Mouse (Mus musculus) mature B cell (primary cell): ENCODE results near the gene Gipc2.

Source experiments
- in situ Hi-C: fragments of 300-500 bp; cut with MboI; formaldehyde crosslinking; loops from 2 replicates; pipeline ENCODE4 v1.14.3; 2019

Gipc2 gene

GRCm38 (mm10) chr3:152117941-152118340 lies 48.1 kb downstream of the Gipc2 start:
- in situ Hi-C loops: no loop called here

GRCm38 (mm10) chr3:152116140-152116539 lies 49.9 kb downstream of the Gipc2 start:
- in situ Hi-C loops: no loop called here

GRCm38 (mm10) chr3:152114786-152115185 lies 51.2 kb downstream of the Gipc2 start:
- in situ Hi-C loops: no loop called here

GRCm38 (mm10) chr3:152114222-152114621 lies 51.8 kb downstream of the Gipc2 start:
- in situ Hi-C loops: no loop called here

- in situ Hi-C loops: no loop called here
Observed at GRCm38 (mm10) chr3:152113496-152113895, 52.5 kb downstream of the Gipc2 start.

DNA sequence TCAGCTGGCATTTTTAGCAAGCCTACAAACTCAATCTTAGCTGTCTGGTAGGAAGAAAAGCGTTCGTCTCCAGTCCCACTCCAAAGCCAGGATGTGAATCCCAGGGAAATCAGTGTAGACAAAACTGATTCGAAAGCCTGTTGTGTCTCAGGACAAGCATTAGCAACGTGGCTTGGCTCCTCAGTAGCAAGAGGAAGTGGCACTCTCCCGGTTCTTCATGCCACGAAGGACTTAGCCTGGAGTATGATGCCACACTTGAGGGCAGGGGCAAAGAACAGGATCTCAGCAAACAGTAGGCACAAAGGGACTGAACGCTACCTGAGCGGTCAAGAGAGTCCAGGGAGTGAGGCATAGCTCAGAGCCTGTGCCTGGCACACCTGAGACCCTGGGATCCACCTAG lies 53.4 kb downstream of the Gipc2 start:
- in situ Hi-C loops: no loop called here

DNA sequence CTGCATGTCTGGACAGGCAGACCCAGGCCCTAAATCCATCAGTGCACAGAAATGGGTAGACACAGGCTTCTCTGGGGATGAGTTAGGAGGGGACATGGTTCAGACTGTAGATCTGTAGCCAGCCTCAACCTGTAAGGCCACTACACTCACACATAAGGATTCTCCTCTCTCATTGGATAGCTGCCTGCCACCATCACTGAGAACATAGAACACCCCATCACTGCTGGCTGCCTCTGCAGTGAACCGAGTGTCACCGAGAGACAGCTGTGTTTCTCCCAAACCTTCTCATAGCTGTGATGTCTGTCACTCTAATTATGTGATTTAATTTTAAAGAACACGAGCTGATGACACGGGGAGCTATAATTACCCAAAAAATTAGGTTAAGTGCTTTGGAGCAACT lies 54.5 kb downstream of the Gipc2 start:
- in situ Hi-C loops: no loop called here

- in situ Hi-C loops: no loop called here
Observed at GRCm38 (mm10) chr3:152111081-152111480, 54.9 kb downstream of the Gipc2 start.

DNA sequence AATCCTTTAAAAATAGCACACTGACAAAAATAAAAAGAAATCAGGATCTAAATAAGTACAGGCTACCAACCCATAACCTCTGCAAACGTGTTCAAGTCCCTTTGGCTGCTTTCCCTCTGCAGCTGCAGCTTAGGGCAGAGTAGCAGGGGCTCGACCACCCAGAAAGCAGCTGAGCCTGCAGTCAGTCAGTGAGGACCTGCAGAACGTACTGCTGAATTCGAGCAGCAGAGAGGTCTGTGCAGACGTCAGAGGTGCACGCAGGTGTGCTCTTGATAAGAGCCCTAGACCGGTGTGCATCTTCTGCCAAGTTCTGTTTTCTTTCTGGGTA lies 56.8 kb downstream of the Gipc2 start:
- in situ Hi-C loops: no loop called here

DNA sequence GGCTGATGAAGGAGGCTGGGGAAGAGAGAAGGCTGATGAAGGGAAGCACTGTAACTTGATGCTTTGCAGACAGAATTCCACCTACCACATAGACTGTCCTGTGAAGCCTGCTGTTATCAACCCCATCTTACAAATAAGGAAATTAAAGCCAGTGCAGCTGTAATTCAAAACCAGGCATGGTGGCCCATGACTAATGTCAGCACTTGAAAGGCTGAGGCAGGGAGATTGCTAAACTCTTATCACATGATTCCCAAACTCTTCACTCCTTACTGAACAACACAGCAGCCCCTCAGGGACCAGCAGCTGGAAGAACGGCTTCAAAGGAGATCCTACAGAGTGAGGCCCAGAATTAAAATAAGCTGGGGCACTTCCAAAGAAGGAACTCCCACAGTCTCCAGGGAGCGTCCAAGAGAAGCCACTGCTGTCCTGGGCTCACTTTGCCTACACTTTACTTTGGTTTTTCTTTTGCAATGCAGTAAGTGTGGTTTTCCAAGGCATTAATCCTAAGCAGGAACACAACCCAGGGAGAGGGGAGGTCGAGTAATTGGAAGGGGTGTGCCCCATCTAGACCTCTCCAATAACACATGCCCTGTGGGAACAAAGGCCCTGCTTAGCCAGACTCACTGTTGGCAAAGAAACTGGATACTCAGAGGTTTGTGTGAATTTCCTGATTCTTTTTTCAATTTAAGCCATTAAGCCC lies 57.3 kb downstream of the Gipc2 start:
- in situ Hi-C loops: no loop called here

GRCm38 (mm10) chr3:152108003-152108395 lies 58.0 kb downstream of the Gipc2 start:
- in situ Hi-C loops: no loop called here

DNA sequence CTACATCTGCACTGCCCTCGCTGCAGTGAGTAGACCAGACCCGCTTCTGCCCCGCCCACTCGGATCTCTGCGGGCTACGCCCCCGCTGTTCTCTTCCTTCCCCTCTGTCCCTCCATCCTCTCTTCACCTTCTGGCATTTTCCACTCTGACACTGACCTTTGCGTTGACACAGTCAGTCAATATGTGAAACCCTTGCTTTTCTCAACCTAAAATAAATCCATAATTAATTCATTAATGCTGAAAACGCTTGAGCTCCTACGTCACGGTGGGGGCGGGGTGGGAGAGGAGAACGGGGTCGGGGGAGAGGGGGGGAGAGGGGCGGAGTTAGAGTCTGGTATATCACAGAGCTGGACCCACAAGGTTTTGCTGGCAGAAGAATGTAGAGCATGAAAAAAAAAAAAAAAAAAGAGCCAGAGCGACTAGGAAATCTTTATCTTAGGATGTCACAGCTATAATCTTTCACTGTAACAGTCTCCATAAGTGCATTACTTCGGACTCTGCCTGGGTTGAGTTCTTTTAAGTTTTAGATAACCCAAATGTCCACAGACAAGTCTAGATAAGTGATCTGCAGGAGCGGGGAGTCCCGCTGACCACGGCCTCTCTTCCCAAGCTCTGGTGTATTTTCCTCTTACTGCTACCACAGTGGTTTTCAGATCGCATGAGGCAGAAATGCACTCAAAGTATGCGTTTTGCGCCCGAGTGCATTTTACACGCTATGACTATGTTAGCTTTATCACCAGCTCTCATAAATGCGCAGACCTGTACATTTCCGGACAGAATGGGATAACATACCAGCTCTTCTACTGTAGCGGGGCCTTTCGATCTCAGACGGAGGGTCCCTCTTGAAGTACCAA lies 58.7 kb downstream of the Gipc2 start:
- in situ Hi-C loops: no loop called here

GRCm38 (mm10) chr3:152106225-152107148 lies 59.5 kb downstream of the Gipc2 start:
- in situ Hi-C loops: no loop called here

DNA sequence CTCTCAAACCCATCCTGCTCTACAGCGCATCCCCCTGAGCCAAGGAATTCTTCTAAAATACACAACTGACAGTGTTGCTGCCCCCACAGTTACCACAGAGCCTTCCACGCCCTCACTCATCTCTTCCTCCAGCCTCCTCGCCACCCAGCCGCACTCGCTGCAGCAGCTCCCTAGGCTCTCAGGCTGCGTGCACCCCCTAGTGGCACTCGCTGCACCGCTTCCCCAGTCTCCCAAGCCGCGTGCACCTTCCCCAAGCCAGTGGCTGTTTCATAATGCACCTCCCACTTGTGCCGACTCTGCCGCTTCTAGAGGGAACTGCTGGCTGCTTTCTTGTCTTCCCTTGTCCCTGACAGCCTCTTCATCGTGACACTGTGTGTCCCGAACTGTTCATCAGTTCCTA lies 60.7 kb downstream of the Gipc2 start:
- in situ Hi-C loops: no loop called here

DNA sequence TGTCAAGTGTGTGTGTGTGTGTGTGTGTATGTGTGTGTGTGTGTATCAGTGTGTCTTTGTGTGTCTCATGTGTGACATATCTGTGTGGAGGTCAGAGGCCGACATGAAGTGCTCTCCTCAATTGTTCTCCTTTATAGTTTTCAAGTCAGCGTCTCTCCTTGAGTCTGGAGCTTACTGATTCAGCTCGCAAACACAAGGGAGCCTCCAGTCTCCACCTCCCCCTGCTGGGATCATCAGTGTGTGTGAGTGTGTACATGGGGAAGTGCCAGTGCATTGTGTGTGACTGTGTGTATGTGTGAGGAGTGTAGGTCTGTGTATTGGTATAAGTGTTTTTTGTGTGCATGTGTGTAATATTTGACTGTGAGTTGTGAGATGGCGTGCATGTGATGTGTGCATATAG lies 62.6 kb downstream of the Gipc2 start:
- in situ Hi-C loops: no loop called here

DNA sequence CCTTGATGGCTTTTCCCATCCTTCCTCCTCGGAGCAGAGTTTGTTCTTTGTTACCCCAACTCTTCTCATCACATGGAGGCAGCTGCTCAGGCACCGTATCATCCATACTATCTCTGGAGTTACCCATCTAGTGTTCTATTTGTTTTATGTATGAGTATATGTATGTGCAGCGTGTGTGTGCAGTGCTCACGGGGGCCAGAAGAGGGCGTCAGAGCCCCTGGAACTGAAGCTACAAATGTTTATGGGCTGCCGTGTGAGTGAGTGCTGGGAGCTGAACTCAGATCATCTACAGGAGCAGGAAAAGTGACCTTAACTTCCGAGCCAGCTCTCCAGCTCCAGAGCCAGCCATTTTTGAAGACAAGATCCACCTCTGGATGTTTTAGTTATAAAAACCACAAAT lies 64.6 kb downstream of the Gipc2 start:
- in situ Hi-C loops: no loop called here

DNA sequence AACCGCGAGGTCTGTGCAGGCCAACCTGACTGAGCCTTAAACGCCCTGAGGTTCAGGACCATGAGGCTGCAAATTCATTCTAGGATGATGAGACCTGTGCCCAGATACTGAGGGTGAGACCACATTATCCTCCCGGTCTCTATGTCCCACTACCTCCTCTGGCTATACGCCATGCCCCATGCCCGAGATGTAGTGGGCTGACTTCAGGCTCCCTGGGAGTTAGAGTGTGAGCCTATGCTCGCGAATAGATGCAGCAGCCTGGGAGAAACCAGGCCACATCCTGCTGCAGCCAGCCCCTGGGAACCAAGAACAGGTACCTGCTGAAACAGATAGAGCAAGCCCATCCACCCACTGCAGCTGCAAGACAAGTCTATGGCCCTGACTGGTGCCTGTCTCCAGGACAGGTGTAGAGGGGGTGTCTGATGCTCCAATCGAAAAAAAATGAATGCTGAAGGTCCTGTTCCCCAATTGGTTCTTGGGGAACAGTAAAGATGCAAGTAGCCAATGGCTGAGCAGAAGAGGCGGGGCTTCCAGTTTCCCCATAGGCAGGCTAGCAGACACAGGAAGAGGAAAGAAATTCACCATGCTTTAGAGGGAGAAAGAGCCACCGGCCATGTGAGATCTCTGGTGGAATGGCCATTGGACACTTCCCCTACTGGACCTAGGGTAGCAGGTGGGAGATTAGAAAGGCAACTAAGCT lies 65.8 kb downstream of the Gipc2 start:
- in situ Hi-C loops: no loop called here

- in situ Hi-C loops: no loop called here
Observed at GRCm38 (mm10) chr3:152095030-152095429, 71.0 kb downstream of the Gipc2 start.

DNA sequence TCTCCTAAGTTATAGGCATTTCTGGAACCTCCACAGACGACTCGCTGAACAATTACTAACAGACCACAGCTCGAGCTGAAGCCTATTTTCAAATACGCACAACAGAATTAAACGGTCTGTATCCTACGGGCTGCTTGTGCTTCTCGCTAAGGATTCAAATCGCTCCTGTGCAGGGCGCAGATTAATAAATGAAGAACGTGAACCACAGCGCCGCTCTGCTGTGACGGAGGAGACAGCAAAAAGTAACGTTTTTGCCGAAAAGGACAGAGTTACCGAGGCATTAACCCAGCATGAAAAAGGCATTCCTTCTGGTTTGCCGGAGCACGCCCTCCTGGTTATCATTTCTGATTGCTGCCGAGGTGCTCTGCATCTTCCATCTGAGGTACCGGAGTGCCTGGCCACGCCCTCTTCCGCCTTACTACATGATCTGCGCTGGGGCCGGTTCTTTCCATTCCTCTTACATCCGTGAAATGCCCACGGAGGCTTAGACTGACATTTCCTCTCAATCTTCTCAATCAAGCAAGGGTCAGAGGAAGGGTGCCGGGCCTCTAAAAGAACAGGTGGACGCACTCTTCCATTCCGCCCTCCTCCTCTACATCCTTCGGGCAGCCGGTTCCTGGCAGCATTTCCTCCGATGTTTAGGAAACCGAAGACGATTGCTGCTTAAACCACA lies 73.5 kb downstream of the Gipc2 start:
- in situ Hi-C loops: no loop called here

DNA sequence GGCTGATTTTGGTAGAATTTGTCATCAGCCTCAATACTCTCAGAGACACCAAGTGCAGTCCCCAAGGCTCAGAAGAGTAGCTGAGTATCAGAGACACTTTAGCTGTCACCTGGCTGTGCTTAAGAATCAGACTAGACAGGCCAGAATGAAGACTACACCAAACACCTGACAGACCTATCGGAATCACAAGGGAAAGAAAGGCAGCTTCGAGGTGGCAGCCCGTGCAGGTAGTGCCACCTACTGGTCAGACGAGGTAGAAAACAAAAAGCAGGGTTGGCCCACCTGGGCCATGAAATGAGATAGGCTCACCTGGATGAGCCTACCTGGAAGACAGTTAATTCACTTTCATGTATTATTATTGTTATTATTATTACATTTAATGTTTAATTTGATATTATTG lies 76.9 kb downstream of the Gipc2 start:
- in situ Hi-C loops: no loop called here

- in situ Hi-C loops: no loop called here
Observed at GRCm38 (mm10) chr3:152081381-152081780, 84.6 kb downstream of the Gipc2 start.
